Mouse (Mus musculus): ENCODE results near the gene Trim7.

Gene Trim7

DNA sequence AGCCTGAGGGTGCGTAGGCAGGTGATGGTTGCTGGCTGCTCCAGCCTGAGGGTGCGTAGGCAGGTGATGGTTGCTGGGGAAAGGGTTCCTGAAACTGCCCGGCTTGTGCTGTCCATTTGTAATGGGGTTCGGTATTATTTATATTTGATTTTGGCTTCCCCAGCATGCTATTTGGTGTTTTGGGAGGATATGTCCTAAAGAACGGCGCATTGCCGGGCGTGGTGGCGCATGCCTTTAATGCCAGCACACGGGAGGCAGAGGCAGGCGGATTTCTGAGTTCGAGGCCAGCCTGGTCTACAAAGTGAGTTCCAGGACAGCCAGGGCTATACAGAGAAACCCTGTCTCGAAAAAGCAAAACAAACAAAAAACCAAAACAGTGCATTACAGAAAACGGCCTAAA is 4.6 kb upstream of the Trim7 start:
- in situ Hi-C loops (cut with MboI, MseI): loop anchor here in 1 of 2 experiments (25.0 kb wide), 1 partner anchor 891 kb away; the partner anchor contains the start of gene Cnot6

DNA sequence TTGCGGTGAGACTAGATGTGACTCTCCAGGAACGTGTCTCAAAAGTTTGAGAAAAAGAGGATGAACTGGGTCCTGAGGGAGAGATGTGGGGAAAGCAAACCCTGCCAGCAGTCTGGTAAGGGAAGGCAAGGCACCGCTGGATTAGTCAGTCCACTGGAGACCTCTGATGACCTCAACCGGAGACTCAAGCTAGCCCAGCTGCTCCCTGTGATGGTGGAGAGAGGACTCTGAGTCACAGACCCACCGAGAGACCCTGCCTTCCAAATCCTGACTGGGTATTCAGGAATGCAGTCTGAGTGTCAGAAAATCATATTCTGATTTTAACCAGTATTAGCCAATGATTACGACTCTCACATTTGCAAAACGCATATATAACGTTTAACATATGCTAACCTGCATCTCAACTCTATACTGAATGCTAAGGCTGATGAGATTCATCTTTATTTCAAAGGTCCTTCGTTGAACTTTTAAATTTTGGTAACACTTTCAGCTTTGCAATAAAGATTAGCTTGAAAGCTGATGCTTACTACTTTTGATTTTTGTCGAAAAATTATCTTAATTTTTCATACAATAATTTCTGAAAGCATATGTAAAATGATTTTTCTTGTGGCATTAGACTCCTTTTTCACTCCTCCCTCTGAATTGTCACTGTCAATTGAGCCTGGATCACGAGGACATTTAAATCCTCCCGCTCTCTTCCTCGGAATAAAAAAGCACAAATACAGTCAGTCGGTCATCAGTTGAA is 3.0 kb upstream of the Trim7 start:
- in situ Hi-C loops (cut with MboI, MseI): loop anchor here in 1 of 2 experiments (25.0 kb wide), 1 partner anchor 889 kb away; the partner anchor contains the start of gene Cnot6

- in situ Hi-C loops (cut with MboI, MseI): loop anchor here in 1 of 2 experiments (25.0 kb wide), 1 partner anchor 889 kb away; the partner anchor contains the start of gene Cnot6
Observed at GRCm38 (mm10) chr11:48823536-48823972, 2.4 kb upstream of the Trim7 start.

- in situ Hi-C loops (cut with MboI, MseI): loop anchor here in 1 of 2 experiments (25.0 kb wide), 1 partner anchor 888 kb away; the partner anchor contains the start of gene Cnot6
Observed at GRCm38 (mm10) chr11:48824311-48824830, 1.6 kb upstream of the Trim7 start.

GRCm38 (mm10) chr11:48826752-48827096 is 784 bp downstream of the Trim7 start:
- in situ Hi-C loops (cut with MboI, MseI): no loop called here

GRCm38 (mm10) chr11:48827926-48828325 is 2.0 kb downstream of the Trim7 start:
- in situ Hi-C loops (cut with MboI, MseI): no loop called here

GRCm38 (mm10) chr11:48830279-48830678 is 4.3 kb downstream of the Trim7 start:
- in situ Hi-C loops (cut with MboI, MseI): no loop called here

DNA sequence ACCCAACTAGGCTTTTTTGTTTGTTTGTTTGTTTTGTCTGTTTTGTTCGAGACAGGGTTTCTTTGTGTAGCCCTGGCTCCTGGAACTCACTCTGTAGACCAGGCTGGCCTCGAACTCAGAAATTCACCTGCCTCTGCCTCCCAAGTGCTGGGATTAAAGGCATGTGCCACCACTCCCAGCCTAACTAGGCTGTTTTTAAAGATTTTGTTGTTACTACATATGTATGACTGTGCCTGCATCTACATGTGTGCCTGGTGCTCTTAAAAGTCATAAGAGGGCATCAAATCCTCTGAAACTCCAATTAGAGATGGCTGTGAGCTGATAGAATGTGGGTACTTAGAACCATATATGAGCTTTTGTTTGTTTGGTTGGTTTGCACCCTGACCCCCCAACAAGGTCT is 5.3 kb downstream of the Trim7 start:
- in situ Hi-C loops (cut with MboI, MseI): no loop called here

DNA sequence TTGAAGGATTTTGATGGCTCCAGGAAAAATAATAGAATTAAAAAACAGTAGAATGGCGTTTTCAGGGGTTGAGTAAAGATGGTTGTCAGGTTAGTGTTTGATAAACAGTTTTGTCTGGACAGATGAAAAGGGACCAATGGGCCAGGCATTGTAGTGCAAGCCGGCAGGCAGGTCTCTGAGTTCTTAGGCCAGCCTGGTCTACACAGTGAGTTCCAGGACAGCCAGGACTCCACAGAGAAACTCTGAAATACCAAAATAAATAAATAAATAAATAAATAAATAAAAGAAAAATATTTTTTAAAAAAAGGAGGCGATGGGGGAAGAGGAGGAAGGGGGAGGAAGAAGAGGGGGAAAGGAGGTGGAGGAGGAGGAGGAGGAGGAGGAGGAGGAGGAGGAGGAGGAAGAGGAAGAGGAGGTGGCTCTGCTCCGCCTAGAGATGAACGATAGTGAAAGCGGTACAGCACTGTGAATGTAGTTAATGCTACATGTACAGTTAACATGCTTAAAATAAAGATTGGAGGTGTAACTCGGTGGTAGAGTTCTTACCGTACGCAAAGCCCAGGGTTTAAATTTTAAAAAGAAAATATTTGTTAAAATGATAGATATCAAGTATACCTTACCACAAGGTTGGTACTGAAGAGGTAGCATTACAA is 7.3 kb downstream of the Trim7 start:
- in situ Hi-C loops (cut with MboI, MseI): no loop called here

GRCm38 (mm10) chr11:48833731-48834639 is 8.0 kb downstream of the Trim7 start:
- in situ Hi-C loops (cut with MboI, MseI): no loop called here

- in situ Hi-C loops (cut with MboI, MseI): no loop called here
Observed at GRCm38 (mm10) chr11:48835923-48836322, 10.0 kb downstream of the Trim7 start.

GRCm38 (mm10) chr11:48836990-48837309 is 11.0 kb downstream of the Trim7 start:
- in situ Hi-C loops (cut with MboI, MseI): no loop called here

GRCm38 (mm10) chr11:48837310-48838180 is 11.6 kb downstream of the Trim7 start:
- in situ Hi-C loops (cut with MboI, MseI): no loop called here

- in situ Hi-C loops (cut with MboI, MseI): no loop called here
Observed at GRCm38 (mm10) chr11:48838181-48838797, 12.3 kb downstream of the Trim7 start.

GRCm38 (mm10) chr11:48838879-48839680 is 13.1 kb downstream of the Trim7 start:
- in situ Hi-C loops (cut with MboI, MseI): no loop called here

DNA sequence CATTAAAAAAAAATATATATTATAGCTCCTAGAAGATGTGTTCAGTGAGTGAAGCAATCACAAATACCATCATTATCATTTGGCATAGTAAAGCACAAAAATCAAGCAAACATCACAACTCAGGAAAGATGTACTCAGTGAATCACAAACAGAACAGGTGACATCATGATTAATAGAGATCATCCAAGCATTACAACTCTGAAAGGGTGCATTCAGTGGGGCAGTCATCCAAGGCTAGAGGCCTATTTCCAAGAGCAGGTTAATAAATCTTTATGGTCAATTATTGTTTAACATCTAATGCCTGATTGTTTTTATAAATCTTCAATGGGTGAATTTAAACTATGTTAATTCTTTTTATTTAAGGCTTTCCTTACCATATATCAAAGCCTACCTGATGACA is 14.9 kb downstream of the Trim7 start:
- in situ Hi-C loops (cut with MboI, MseI): no loop called here

- in situ Hi-C loops (cut with MboI, MseI): no loop called here
Observed at GRCm38 (mm10) chr11:48841213-48841612, 15.3 kb downstream of the Trim7 start.

DNA sequence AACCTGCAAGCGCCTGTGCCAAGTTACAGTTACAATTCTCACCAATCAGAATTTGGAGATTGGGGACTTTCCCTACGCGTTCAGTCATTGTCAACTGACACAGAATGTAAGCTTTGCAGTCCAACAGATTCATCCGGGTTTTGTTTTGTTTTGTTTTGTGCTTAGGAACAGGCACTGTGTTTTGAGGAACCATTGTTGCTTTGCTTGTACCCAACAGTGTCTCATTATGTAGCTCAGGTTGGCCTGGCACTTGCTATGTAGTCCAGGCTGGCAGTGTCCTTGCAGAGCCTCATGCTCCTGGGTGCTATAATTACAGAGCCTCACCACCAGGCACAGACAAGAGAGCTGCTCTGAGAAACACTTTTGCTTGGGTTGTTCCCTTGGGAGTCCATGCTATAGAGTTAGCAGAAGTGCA is 16.4 kb downstream of the Trim7 start:
- in situ Hi-C loops (cut with MboI, MseI): no loop called here

- in situ Hi-C loops (cut with MboI, MseI): no loop called here
Observed at GRCm38 (mm10) chr11:48843202-48843601, 17.3 kb downstream of the Trim7 start.

Data from T-helper 17 cell (primary cell).